Mouse (Mus musculus) left cerebral cortex, adult 9 months (tissue): ENCODE measurements around the gene Zgpat.

Experiments used
- DNase-seq, 2 experiments: peaks; one replicate each; pipeline ENCODE4 v3.0.0; 2022; ENCODE audit warnings: low spot score in 2 of 2

Gene Zgpat

GRCm38 (mm10) chr2:181384919-181385391, 20.2 kb downstream of the Zgpat start:
- DNase-seq, result peak in 1 of 2 experiments; percentile 35

- peak in 1 of 2 experiments; percentile 70 for DNase-seq
Observed at GRCm38 (mm10) chr2:181385885-181386284, 21.2 kb downstream of the Zgpat start.

- no peak for DNase-seq
Observed at GRCm38 (mm10) chr2:181386663-181387210, 22.0 kb downstream of the Zgpat start.

GRCm38 (mm10) chr2:181390136-181390870, 25.6 kb downstream of the Zgpat start:
- DNase-seq, result no peak

- DNase-seq, result no peak
Observed at GRCm38 (mm10) chr2:181391022-181391421, 26.3 kb downstream of the Zgpat start.

- no peak for DNase-seq
Observed at GRCm38 (mm10) chr2:181391541-181391940, 26.8 kb downstream of the Zgpat start.

GRCm38 (mm10) chr2:181392600-181393213, 28.0 kb downstream of the Zgpat start:
- DNase-seq, result peak in 1 of 2 experiments; percentile 90

- DNase-seq, result no peak
Observed at GRCm38 (mm10) chr2:181394086-181394485, 29.4 kb downstream of the Zgpat start.

- DNase-seq, result no peak
Observed at GRCm38 (mm10) chr2:181397207-181397761, 32.6 kb downstream of the Zgpat start.

- DNase-seq, result no peak
Observed at GRCm38 (mm10) chr2:181401497-181401896, 36.8 kb downstream of the Zgpat start.

GRCm38 (mm10) chr2:181403722-181404121, 39.0 kb downstream of the Zgpat start:
- DNase-seq, result no peak

GRCm38 (mm10) chr2:181409643-181410042, 44.9 kb downstream of the Zgpat start:
- no peak for DNase-seq

- DNase-seq, result peak in 1 of 2 experiments; percentile 66
Observed at GRCm38 (mm10) chr2:181410760-181411473, 46.2 kb downstream of the Zgpat start.

- no peak for DNase-seq
Observed at GRCm38 (mm10) chr2:181413141-181413540, 48.4 kb downstream of the Zgpat start.

- DNase-seq, result no peak
Observed at GRCm38 (mm10) chr2:181415945-181416344, 51.2 kb downstream of the Zgpat start.

- no peak for DNase-seq
Observed at GRCm38 (mm10) chr2:181419359-181419758, 54.6 kb downstream of the Zgpat start.

- peak; percentile 72 to 82 for DNase-seq
Observed at GRCm38 (mm10) chr2:181420426-181420825, 55.7 kb downstream of the Zgpat start.

GRCm38 (mm10) chr2:181420903-181421638, 56.3 kb downstream of the Zgpat start:
- DNase-seq, result no peak

- no peak for DNase-seq
Observed at GRCm38 (mm10) chr2:181423834-181424233, 59.1 kb downstream of the Zgpat start.
